Mouse (Mus musculus) kidney, adult 18-20 months (tissue): ENCODE data around the gene Tox2.

Source experiments
- DNase-seq: peaks from one replicate; pipeline ENCODE4 v3.0.0; 2021

The Tox2 gene

GRCm38 (mm10) chr2:163261362-163262054, 58.6 kb downstream of the Tox2 start:
- no peak for DNase-seq

DNA sequence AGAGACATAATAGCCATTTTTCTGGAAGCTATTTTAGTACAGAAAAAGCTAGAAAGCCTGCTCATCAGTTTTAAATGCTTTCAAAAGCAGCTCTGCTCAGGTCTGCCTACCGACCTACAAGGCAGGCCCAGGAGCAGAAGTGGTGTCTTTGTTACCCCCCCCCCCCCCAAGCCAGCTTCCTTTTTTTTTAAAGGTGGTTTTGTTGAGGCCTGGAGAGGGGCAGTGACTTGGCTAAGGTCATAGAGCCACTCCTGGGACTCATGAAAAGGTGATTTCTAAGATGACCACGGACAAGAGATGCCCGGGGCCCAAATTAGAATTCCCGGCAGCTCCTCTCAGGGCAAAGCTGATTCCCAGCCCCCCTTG, 59.1 kb downstream of the Tox2 start:
- DNase-seq = no peak

- DNase-seq = no peak
These were observed 64.2 kb downstream of the Tox2 start for GRCm38 (mm10) chr2:163267097-163267496.

DNA sequence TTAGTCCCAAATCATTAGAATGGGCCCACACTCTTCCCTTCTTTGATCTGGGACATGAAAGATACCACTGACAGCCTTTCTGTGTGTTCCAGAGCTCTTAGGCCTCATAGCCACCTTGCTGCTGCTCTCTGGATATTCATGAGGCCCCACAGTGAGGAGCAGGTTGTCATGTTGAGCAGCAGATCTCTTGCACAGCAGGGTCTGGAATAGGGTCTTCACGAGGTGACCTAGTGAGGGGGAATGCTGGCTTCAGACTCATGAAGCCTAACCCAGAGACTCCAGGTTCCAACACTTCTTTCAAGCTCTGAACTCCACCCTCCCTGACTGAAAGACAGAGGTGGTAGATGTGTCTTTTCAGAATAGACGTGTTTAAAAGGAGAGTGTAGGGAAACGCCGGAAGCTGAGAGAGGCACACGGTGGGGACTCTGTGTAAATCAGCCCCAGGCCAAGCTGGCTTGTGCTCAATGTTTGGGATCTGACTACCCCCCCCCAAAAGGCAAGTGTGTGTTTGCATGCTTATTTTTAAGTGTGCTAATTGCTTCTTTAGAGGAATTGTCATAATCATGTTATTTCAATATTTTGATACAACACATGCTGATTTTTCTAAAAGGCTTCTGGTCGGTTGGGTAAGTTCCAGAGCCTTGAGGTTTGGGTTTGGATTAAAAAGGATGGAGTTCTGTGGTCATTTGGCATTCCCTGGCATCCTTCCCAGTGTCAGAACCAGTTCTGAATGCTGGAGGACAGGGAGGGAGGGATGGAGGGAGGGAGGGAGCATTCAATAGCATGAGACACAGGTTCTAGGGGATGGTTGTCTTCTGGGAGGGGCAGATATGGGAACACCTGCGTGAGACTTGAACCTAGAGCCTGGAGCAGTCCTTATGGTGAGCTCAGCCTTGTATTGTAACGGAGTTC, 68.9 kb downstream of the Tox2 start:
- no peak for DNase-seq

DNA sequence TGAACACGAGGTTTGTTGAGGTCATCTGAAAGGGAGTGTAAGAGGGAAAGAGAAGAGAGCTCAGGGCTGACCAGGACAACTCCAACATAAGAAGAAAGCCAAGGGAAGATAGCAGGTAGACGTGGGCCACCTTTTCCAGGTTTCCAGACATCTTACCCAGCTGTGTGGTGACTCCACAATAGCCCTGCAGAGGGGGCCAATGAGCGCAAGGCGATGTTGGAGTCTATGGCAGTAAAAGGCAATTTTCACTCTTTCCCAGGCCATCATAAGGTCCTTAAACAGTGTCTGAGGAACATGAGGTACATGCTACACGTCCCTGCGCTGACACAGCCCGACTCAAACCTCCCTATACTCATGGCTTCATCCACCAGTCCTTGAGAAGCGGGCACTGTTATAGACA, 70.9 kb downstream of the Tox2 start:
- no peak for DNase-seq

DNA sequence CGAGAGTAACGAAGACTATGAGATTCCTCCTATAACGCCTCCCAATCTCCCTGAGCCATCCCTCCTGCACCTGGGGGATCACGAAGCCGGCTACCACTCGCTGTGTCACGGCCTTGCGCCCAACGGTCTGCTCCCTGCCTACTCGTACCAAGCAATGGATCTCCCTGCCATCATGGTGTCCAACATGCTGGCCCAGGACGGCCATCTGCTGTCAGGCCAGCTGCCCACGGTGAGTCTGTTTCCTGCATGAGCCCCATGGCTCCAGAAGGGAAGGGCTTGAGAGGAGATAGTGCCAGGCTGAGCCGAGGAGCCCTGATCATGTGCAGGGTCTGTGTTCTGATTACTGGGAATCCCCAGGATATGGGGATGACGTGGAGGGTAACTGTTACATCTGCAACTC, 73.1 kb downstream of the Tox2 start:
- DNase-seq = no peak

DNA sequence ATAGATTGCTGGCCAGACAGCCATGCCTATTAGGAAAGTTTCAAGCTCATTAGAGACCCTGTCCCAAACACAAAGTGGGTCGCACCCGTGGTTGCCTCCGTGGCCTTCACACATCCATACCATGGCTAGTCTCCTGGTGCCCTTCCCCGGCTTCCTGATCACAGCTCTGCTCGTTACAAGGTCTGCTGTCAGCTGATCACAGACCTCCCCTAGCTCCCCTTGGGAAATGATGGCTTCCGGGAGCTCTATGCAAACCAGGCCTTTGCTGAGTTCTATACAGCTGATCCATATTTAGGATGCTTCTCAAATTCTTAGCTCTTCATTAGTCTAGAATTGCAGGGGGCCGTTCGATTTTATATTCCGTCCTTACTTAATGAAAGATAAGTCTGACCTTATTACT, 75.1 kb downstream of the Tox2 start:
- DNase-seq = no peak

DNA sequence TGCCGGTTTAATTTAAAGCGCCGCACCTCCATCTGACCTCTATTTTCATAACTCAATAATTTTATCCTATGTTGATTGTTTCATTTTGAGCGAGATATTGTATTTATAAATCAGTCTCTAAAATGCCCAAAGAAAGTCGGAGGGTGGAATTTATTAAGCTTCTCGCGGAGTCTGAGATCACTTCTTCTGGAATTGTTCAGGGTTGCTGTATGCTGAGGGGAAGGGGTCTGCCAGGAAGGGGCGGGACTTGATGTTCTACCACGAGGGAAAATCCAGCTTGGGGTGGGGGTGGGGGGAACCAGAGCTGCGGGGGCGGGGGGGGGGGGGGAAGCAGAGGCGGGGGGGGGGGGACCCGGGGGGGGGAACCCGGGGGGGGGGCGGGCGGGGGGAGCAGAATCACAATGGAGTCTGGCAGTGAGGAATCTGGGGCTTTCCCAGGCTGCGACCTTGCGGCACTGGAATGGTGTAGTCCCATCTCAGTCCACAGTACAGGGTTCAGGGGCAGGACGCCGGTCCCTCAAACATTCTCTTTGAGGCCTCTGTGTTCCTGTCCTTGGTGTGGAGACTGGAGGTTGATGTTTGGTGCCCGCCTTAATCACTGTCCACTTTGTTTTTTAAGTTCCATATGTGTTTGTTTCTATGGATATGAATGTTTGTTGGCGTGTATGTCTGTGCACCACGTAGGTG, 77.9 kb downstream of the Tox2 start:
- no peak for DNase-seq

- no peak for DNase-seq
These were observed 81.9 kb downstream of the Tox2 start for GRCm38 (mm10) chr2:163284856-163285255.

- no peak for DNase-seq
These were observed 82.4 kb downstream of the Tox2 start for GRCm38 (mm10) chr2:163285335-163285734.

DNA sequence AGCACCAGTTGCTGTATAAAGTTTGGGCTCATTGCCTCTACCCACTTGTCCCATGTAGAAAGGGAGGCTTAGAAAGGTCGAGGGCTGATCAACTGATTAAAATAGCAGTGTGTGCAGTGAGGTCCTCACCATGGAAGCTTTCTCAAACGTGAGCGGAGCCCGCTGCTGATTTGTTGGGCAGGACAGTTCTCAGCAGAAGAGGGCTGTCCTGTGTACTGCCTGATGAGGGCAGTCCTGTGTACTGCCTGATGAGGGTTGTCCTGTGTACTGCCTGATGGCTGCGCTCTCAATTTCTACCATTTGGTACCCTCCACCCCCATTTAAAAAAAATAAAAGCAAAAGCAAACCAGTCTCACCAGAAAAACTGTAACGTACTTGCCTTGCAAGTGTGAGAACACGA, 82.8 kb downstream of the Tox2 start:
- no peak for DNase-seq

DNA sequence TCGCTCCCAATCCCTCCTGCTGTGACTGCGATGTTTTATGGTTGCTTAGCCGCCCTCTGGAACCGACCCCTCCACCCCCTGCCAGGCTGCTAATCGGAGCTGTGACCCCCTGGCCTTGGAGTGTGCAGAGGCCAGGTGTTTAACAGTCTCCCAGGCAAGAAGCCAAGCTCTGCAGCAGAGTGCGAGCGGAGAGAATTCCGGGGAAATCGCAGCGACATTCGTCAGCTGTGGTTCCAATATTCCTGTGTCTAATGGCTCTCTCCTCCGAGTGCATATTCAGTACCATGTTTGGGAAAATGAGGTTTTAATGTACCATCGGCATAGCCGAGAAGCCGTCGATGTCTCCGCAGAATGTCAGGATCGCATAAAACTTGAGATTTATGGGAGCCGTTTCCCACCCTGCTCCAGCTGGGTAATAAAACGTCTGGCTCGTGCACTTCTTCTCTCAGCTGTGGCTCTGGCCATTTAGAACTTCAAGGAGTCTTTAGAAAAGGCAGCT, 86.0 kb downstream of the Tox2 start:
- DNase-seq = peak; percentile 38

GRCm38 (mm10) chr2:163296999-163297630, 94.2 kb downstream of the Tox2 start:
- DNase-seq = no peak

- DNase-seq = peak; percentile 4
These were observed 97.4 kb downstream of the Tox2 start for GRCm38 (mm10) chr2:163300069-163301060.

DNA sequence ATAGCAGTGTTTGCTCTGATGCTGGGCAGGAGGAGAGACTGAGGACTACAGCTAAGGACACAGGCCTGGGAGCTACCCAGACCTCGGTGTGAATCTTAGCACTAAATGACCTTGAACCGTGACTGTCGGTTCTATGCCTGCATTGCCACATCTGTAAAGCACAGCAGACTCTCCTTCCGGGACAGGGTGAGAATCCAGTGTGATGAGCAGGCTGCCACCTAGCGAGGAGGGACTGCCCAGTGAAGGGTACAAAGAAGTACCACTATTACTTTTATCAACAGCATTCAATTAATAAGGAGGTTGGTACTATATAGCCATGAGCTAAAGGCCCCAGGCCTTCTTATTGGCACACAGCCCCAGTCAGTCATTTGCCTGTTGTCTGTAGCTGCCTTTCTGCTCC, 98.7 kb downstream of the Tox2 start:
- DNase-seq = no peak

DNA sequence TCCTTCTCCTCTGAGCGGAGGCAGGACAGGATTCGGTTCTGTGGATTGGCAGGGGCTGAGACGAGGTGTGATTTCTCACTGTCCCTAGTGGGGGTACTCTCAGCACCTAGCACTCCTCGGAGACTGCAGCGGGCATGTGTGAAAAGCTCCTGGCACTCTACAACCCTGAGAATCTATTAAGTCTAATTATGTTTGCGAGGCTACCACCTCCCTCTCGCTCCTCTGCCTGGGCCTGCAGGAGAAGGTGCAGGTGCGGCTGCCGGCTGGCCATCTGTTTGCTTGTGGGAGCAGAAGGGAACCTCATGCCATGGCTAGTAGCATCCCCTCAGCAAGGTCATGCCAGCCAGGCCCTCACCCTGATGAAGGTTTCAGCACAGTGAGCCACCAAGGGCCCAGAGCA, 100.1 kb downstream of the Tox2 start:
- no peak for DNase-seq

- no peak for DNase-seq
These were observed 106.5 kb downstream of the Tox2 start for GRCm38 (mm10) chr2:163309376-163309775.

DNA sequence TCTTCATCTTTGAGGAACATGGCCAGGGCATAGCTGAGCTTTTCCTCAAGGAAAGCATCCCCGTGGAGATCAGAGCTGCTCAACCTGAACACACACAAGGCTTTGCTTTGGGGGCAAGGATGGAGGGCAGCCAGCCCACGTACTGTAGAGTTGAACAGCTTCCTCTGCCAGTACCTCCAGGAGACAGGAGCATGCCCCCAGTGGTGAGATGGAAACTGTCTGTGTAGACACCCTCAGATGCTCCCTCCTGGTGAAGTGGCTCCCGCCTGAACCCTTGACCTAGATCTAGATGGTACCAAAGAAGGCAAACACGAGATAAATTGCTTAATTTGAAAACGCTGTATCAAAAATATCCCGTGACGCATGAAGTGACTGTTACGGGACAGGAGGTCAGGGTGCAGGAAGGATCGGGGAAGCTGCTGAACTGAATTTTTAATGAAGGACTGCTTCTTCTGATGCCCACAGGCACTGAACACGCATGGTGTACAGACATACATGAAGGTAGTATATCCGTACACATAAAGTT, 107.3 kb downstream of the Tox2 start:
- no peak for DNase-seq

DNA sequence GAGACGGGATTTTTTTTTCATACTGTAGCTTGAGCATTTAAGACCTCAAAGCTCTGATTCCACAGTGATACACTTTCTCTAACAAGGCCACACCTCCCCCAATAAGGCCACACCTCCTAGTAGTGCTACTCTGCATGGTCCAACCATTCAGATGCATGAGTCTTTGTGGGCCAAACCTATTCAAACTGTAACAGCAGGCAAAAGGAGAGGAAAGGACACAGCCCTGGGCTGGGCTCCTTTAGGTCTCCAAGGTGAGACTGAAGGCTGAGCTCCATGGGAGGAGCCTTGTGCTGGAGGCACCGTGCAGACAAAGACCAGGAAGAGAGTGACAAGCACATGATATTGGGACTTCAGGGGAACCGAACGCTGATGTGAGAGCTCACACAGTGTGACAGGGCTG, 114.4 kb downstream of the Tox2 start:
- no peak for DNase-seq

- DNase-seq = no peak
These were observed 115.9 kb downstream of the Tox2 start for GRCm38 (mm10) chr2:163318777-163319176.

DNA sequence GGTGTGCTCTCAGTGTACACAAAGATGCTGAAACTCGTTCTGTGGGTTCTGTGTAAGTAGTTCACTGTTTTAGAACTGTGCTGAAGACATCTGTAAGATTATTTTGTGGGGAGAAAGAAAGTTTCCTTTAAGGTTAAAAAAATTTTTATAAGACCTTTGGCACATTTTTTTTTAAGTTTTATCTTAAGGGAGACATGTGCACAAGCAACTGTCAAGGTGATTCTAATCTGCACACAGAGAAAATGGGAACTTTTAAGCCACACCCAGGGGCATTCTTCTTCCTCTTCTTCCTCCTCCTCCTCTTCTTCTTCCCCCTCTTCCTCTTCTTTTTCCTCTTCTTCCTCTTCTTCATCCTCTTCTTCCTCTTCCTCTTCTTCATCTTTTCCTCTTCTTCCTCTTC, 120.2 kb downstream of the Tox2 start:
- no peak for DNase-seq

DNA sequence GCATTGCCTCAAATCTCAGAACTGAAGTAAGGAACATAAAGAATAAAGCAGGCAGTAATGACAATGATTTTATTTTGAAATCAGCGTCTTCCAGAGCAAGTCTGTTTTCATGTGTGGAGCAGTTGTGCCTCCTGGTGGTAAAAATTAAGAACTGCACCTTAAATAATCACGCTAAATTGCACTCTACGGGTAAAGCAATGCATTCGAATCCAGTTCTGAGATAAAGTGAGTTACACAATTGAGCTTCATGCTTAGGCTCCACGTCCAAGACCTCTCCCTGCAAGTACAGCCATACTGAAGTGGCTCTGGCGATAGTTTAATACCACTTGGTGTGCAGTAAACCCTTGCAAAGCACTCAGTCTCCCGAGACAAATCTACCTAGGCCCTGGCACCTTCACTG, 127.8 kb downstream of the Tox2 start:
- peak; percentile 12 for DNase-seq
